In genomic region chr19:44897521-44897920, GRCm38 (mm10) we compare ENCODE assay signal across 12 mouse cellular contexts.
"Had no signal": no experiment of that assay in that cellular context is flagged by ENCODE, and none has a peak within 500 bp of the region (broad histone marks: within the 10 kb centered on the region; RNA-seq: fewer than 3 reads in every experiment).

No protein-coding gene starts in this region.

- DNase-seq: kidney, adult 2 months; kidney, postnatal 25 days; layer of hippocampus, postnatal 36 days; liver, embryonic 13.5 days; lung, adult 2 months; lung, postnatal 14 days; lung, postnatal 4 days; midbrain, embryonic 14.5 days; right cerebral cortex, adult 18-20 months; right cerebral cortex, postnatal 14 days; right cerebral cortex, postnatal 4 days; thymus, postnatal 25 days had no signal
